ENCODE assay signal across 13 mouse cellular contexts in genomic region chr15:25676056-25676785, GRCm38 (mm10). TPM values are rescaled to one million over a fixed set of nuclear protein-coding genes. Genes with fewer than 3 reads are reported as not detected.
DNase-seq lines count a peak whose midpoint lies in the region; ATAC-seq lines count a peak whose summit lies in the region.
"Had no signal": no experiment of that assay in that cellular context is flagged by ENCODE, and none has a peak within 500 bp of the region (broad histone marks: within the 10 kb centered on the region; RNA-seq: fewer than 3 reads in every experiment).

No protein-coding gene starts in this region.

- no peak for ATAC-seq in midbrain, embryonic 12.5 days (ENCODE audit: low FRiP score, low read depth)
- ATAC-seq: CD4-positive, CD25-positive, alpha-beta regulatory T cell, adult 4 months had no signal

- H3K9ac ChIP-seq in midbrain, embryonic 12.5 days (replicated peaks): peak overlapping the region; percentile 11; the same call in 1 of the 2 replicates
- H3K9ac ChIP-seq: limb, embryonic 13.5 days had no signal

- no peak overlapping the region for H3K4me2 ChIP-seq in midbrain, embryonic 12.5 days (replicated peaks)
- H3K4me2 ChIP-seq: limb, embryonic 13.5 days had no signal

- H3K27me3 ChIP-seq in midbrain, embryonic 12.5 days: peaks cover 10% of the 10 kb centered on the region; the same call in 1 of the 2 replicates
- H3K27me3 ChIP-seq: limb, embryonic 13.5 days had no signal

- 77% methylated on average over 13 of the region's 13 CpGs for WGBS in midbrain, embryonic 12.5 days

- intact Hi-C loops in gastrocnemius, postnatal 14 days (cut with DNase I; ENCODE audit: low total_unique reads): no loop called here

- H3K4me3 ChIP-seq in midbrain, embryonic 12.5 days: no peak overlapping the region
- H3K4me3 ChIP-seq: limb, embryonic 13.5 days had no signal

- no peaks in the 10 kb centered on the region for H3K9me3 ChIP-seq in midbrain, embryonic 12.5 days

- DNase-seq in gastrocnemius, postnatal 14 days: peak; percentile 25
- DNase-seq in gastrocnemius, adult 18-20 months (ENCODE audit: low spot score): no peak
- DNase-seq in brain, embryonic 18.5 days (ENCODE audit: low read depth, low spot score): peak; percentile 26
- DNase-seq in frontal cortex, postnatal 14 days (ENCODE audit: low spot score in 2 of 2): peak; percentile 18 to 22
- DNase-seq in urinary bladder, postnatal 25 days (ENCODE audit: low spot score): no peak
- DNase-seq in lung, postnatal 36 days: no peak
- DNase-seq in ovary, postnatal 10 days (ENCODE audit: low spot score): no peak
- DNase-seq: cerebellum, adult 11-12 months; heart, postnatal 10 days; thymus, postnatal 14 days had no signal

- H3K4me1 ChIP-seq in midbrain, embryonic 12.5 days: peaks cover 33% of the 10 kb centered on the region

- no peaks in the 10 kb centered on the region for H3K36me3 ChIP-seq in midbrain, embryonic 12.5 days

- H3K27ac ChIP-seq in midbrain, embryonic 12.5 days (replicated peaks): peak overlapping the region; percentile 49; the same call in 1 of the 2 replicates
- H3K27ac ChIP-seq: limb, embryonic 13.5 days had no signal

RNA-seq across cellular contexts. Expression of gene Myo10, which starts 53.9 kb away (rescaled TPM):
- total RNA-seq in gastrocnemius, postnatal 14 days (2021): 10 to 100 TPM; 48.2 to 50.7 TPM
- 10 to 100 TPM; 49.7 to 59.3 TPM for total RNA-seq in gastrocnemius, adult 18-20 months (2021)
- 69.9 and 77.7 TPM in 2 replicates for polyA plus RNA-seq in midbrain, embryonic 12.5 days (2016; fragmentation: Nextera tagmentation; extraction: Ambion mirVana)

Comparison
In these comparisons a context has a peak if more than half of its experiments do, and no peak if none do; other contexts are left out.
1. DNase-seq: peak in gastrocnemius, postnatal 14 days (single experiment), brain, embryonic 18.5 days (single experiment) and frontal cortex, postnatal 14 days (2 of 2); none in gastrocnemius, adult 18-20 months (single experiment), urinary bladder, postnatal 25 days (single experiment), lung, postnatal 36 days (single experiment) and ovary, postnatal 10 days (single experiment).